Mouse (Mus musculus) lung, embryonic 14.5 days (tissue): ENCODE measurements around the gene Plxnc1. TPM values are rescaled to one million over a fixed set of nuclear protein-coding genes. Genes with fewer than 3 reads are reported as not detected.
A peak's percentile ranks its signal among the peaks of the same experiment; 100 is the strongest.

Source experiments
- ATAC-seq: fragments of 200-750 bp; cut with Nextera tagmentation; 2 replicates; pipeline ENCODE4 v1.8.0; 2017; ENCODE audit warnings: mild to moderate bottlenecking, moderate TSS enrichment, moderate library complexity; ENCODE audit not compliant: insufficient read depth
- DNase-seq: peaks from one replicate; pipeline ENCODE4 v3.0.0-alpha.2; 2015
- H3K27ac ChIP-seq: fragments of 300-500 bp; sonication (generic); 2 replicates; pipeline ENCODE4 v1.5.1; 2014; ENCODE audit warnings: low read depth, mild to moderate bottlenecking, moderate library complexity
- H3K27me3 ChIP-seq: fragments of 300-500 bp; sonication (generic); 2 replicates; pipeline ENCODE4 v1.6.1; 2014; ENCODE audit warnings: low read length, control low read depth; ENCODE audit not compliant: insufficient read depth
- H3K36me3 ChIP-seq: fragments of 300-500 bp; sonication (generic); 2 replicates; pipeline ENCODE4 v1.6.1; 2014; ENCODE audit warnings: control low read depth; ENCODE audit not compliant: insufficient read depth
- H3K4me1 ChIP-seq: fragments of 300-500 bp; sonication (generic); 2 replicates; pipeline ENCODE4 v1.6.1; 2014; ENCODE audit warnings: antibody characterized with exemption, control low read depth; ENCODE audit not compliant: insufficient read depth
- H3K4me2 ChIP-seq: fragments of 300-500 bp; sonication (generic); 2 replicates; pipeline ENCODE4 v1.6.1; 2014; ENCODE audit warnings: mild to moderate bottlenecking
- H3K4me3 ChIP-seq: fragments of 300-500 bp; sonication (generic); 2 replicates; pipeline ENCODE4 v1.5.1; 2014; ENCODE audit warnings: low read depth, low read length
- H3K9ac ChIP-seq: fragments of 300-500 bp; sonication (generic); 2 replicates; pipeline ENCODE4 v1.6.1; 2014
- H3K9me3 ChIP-seq: fragments of 300-500 bp; sonication (generic); 2 replicates; pipeline ENCODE4 v1.6.1; 2016; ENCODE audit warnings: low read depth, low read length, control low read depth
- CTCF ChIP-seq: IDR thresholded peaks from 2 replicates; pipeline ENCODE4 v1.5.1; 2016; ENCODE audit warnings: antibody characterized with exemption, low read depth
- WGBS: fragments of 180-500 bp; shearing (Covaris S2); extraction: QIAGEN DNeasy Blood & Tissue Kit; methylation state at CpG from one replicate; pipeline ENCODE4 v1.1.7; 2014; 5-methylcytosine and 5-hydroxymethylcytosine counted together
- polyA plus RNA-seq: library from polyadenylated mRNA; unstranded; fragments of >200 nt; fragmentation: Nextera tagmentation; extraction: Ambion mirVana; gene quantifications from 2 replicates; pipeline ENCODE4 v1.2.1, GENCODE M21; 2014

Plxnc1 gene
- polyA plus RNA-seq, 1 experiment from 2014 or later = 11.7 TPM

GRCm38 (mm10) chr10:94908976-94909717, 35.5 kb downstream of the Plxnc1 start:
- H3K27ac ChIP-seq = no peak overlapping the region
- H3K9ac ChIP-seq = no peak overlapping the region
- no peaks in the 10 kb centered on the region for H3K36me3 ChIP-seq
- no peak overlapping the region for H3K4me3 ChIP-seq
- no peak for TF ChIP-seq CTCF
- peaks cover 3% of the 10 kb centered on the region; the same call in 1 of the 2 replicates for H3K4me1 ChIP-seq
- H3K27me3 ChIP-seq = no peaks in the 10 kb centered on the region
- ATAC-seq (no peak), DNase-seq (no peak)
- no peak overlapping the region for H3K4me2 ChIP-seq
- no peaks in the 10 kb centered on the region for H3K9me3 ChIP-seq
- WGBS = 80% methylated on average over 11 of the region's 11 CpGs

DNA sequence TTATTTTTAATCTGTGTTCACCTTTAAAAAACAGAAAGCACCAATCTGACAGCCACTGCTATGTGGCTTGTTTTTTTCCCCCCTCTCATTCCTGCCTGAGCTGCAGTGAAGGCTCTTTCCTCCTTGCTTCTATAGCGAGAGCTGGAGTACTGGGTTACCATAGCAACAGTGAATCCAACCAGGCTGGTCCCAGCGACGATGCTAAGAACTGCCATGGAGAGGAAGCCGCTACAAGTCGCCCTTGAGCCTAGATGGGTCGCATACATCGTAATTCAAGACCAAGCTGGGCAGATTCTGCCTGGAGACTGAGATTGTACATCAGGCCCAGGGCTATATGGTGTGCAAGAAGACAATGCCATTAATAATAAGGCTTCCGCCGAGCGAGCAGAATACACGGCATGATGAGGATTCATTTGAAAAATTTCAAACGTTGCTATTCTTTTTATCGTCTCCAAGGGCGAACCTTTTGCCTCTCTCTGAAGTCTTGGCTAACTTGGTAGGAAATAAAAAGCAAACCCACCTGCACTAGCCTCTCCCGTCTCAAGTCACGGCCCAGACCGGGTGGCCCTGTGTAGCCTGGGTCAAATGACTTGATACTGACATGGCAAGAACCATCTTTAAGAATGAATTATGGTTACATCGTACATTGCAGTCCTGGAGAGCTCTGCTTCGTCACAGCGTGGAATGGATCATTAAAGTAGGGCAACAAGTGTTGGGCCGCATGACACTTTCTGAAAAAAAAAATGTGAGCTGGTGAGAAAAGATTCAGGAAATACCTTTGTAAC, 38.8 kb downstream of the Plxnc1 start:
- no peak for TF ChIP-seq CTCF
- peak; percentile 79 for DNase-seq
- Histone ChIP-seq H3K4me3 (no peak overlapping the region), H3K36me3 (no peaks in the 10 kb centered on the region), H3K27ac (no peak overlapping the region), H3K27me3 (no peaks in the 10 kb centered on the region), H3K9ac (no peak overlapping the region), H3K9me3 (no peaks in the 10 kb centered on the region), H3K4me1 (no peaks in the 10 kb centered on the region), H3K4me2 (no peak overlapping the region)
- ATAC-seq = peak; percentile 60; the same call in 1 of the 2 replicates
- 32% methylated on average over 21 of the region's 21 CpGs for WGBS

DNA sequence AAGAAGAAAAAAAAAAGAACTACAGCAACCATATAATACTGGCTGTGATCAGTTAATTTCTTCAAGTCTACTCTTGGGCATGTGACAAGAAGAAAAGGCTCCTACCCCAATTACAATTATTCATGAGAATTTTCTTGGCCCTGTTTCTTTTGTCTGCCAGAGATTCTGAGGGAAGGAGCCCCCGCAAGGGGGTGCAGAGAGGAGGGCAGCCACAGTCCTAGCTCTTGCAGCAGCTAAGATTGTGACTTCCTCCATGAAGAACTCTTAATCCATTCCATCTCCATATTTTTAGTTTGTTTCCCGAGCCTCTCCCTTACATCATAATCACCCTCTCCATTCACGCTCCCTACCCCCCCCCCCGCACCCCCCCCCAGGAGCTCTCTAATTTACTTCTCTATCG, 39.4 kb downstream of the Plxnc1 start:
- DNase-seq = no peak
- Histone ChIP-seq H3K4me3 (no peak overlapping the region), H3K27me3 (no peaks in the 10 kb centered on the region), H3K9me3 (no peaks in the 10 kb centered on the region), H3K9ac (no peak overlapping the region), H3K4me2 (no peak overlapping the region), H3K36me3 (no peaks in the 10 kb centered on the region), H3K27ac (no peak overlapping the region), H3K4me1 (no peaks in the 10 kb centered on the region)
- WGBS = 26% methylated on average over 5 of the region's 5 CpGs
- ATAC-seq = no peak
- no peak for TF ChIP-seq CTCF

GRCm38 (mm10) chr10:94896950-94897349, 47.7 kb downstream of the Plxnc1 start:
- Histone ChIP-seq H3K27ac (no peak overlapping the region), H3K4me3 (no peak overlapping the region), H3K4me1 (no peaks in the 10 kb centered on the region), H3K27me3 (no peaks in the 10 kb centered on the region), H3K9me3 (no peaks in the 10 kb centered on the region), H3K9ac (no peak overlapping the region), H3K36me3 (no peaks in the 10 kb centered on the region), H3K4me2 (no peak overlapping the region)
- no peak for ATAC-seq
- WGBS = 84% methylated on average over 6 of the region's 6 CpGs
- TF ChIP-seq CTCF = no peak
- no peak for DNase-seq

- Histone ChIP-seq H3K4me1 (no peaks in the 10 kb centered on the region), H3K9ac (no peak overlapping the region), H3K9me3 (no peaks in the 10 kb centered on the region), H3K27me3 (no peaks in the 10 kb centered on the region), H3K4me2 (no peak overlapping the region), H3K27ac (no peak overlapping the region), H3K4me3 (no peak overlapping the region), H3K36me3 (no peaks in the 10 kb centered on the region)
- TF ChIP-seq CTCF = no peak
- no peak for ATAC-seq
- DNase-seq = no peak
- WGBS = 95% methylated on average over 2 of the region's 2 CpGs
These were observed 48.3 kb downstream of the Plxnc1 start for GRCm38 (mm10) chr10:94896311-94896710.

DNA sequence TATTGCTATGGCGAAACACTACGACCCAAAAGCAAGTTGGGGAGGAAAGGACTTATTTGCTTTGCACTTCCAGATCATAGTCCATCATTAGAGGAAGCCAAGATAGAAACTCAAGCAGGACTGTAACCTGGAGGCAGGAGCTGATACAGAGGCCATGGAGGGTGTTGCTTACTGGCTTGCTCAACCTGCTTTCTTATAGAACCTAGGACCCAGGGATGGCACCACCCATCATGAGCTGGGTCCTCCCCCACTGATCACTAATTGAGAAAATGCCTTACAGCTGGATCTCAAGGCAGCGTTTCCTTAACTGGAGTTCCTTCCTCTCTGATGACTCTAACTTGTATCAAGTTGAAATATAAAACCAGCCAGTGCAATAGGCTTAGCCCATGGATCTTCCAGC, 48.8 kb downstream of the Plxnc1 start:
- DNase-seq = no peak
- no peaks in the 10 kb centered on the region for H3K4me1 ChIP-seq
- H3K9me3 ChIP-seq = no peaks in the 10 kb centered on the region
- TF ChIP-seq CTCF = no peak
- H3K4me2 ChIP-seq = no peak overlapping the region
- H3K4me3 ChIP-seq = no peak overlapping the region
- no peak overlapping the region for H3K27ac ChIP-seq
- no peak for ATAC-seq
- no peaks in the 10 kb centered on the region for H3K27me3 ChIP-seq
- no peaks in the 10 kb centered on the region for H3K36me3 ChIP-seq
- 82% methylated on average over 3 of the region's 3 CpGs for WGBS
- no peak overlapping the region for H3K9ac ChIP-seq

GRCm38 (mm10) chr10:94889735-94890134, 54.9 kb downstream of the Plxnc1 start:
- Histone ChIP-seq H3K9ac (no peak overlapping the region), H3K36me3 (no peaks in the 10 kb centered on the region), H3K27me3 (no peaks in the 10 kb centered on the region), H3K4me3 (no peak overlapping the region), H3K4me2 (no peak overlapping the region), H3K9me3 (no peaks in the 10 kb centered on the region), H3K27ac (no peak overlapping the region), H3K4me1 (no peaks in the 10 kb centered on the region)
- 70% methylated on average over 4 of the region's 4 CpGs for WGBS
- DNase-seq (no peak), ATAC-seq (no peak)
- TF ChIP-seq CTCF = no peak
